Mouse (Mus musculus) yolk sac, embryonic 10.5 days (tissue): Measurements from ENCODE around the gene Gm47429.
A peak's percentile ranks its signal among the peaks of the same experiment; 100 is the strongest.
"Not testable (repeated sequence)": the region's sequence is repeated elsewhere in the genome, so short reads cannot be mapped to it uniquely, and the experiment has no call there.

Experiments used
- DNase-seq: peaks from one replicate; pipeline ENCODE4 v3.0.0-alpha.2; 2017; ENCODE audit warnings: low spot score

Gene Gm47429

DNA sequence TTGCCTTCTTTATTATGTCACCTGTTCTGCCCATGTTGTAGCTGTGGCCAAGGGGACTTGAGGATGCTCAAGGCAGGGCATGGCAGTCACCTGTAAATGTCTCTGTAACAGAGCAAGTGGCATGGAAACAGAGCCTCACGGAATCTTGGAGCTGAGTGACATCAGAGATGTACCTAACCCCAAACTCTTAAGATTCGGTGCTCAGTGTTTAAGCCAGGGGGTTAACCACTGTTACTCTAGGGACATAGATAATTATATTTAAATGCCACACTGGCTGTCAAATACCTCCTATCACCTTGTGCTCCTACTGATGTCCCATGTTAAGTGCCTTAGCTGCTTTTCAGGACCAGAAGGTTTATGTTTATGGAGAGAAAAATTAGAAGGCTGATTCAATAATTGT lies at the start of gene Gm47429:
Gene Gm47429, minus strand, starts transcription at position 101 of the 400 bp plus-strand sequence.
- DNase-seq: no peak

DNA sequence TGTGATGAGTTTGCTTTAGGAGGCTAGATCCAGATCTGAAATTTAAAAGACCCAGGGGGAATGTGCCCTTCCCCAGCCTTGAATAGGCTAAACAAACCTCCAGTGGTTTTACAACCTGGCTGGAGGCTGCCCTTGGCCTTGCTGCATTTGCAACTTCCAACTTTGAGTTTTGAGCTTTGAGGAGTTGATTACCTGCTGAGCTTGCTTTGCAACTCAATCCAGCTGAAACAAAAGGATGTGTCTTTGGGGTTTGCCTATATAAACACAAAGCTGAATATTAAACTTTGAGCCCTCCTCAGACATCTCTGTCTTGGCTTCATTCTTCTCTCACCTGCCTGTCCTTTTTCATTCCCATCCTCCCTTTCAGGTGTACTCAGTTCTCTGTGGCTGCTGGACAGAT lies 44.8 kb upstream of the Gm47429 start:
- DNase-seq: not testable (repeated sequence)

DNA sequence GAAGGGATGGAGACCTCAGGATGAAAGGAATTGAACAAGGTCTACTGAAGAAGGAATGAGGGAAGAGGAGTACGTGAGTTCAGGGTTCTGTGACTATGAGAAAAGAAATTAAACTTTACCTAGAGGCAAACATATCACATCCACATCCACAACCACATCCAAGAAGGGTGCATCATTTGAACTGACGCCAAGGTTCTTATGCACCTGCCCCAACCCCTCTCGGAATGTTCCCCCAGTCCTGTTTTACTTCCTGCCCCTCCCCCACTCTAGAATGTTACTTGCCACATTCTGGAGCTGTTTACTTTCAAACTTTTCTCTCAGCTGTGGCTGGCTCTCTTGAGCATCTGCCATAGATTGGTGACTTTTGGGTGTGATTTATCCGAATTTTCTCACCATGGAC lies 23.3 kb upstream of the Gm47429 start, which contains the start of gene Nutm2:
Gene Nutm2, plus strand, starts transcription at position 301 of the 400 bp plus-strand sequence.
- no peak for DNase-seq

DNA sequence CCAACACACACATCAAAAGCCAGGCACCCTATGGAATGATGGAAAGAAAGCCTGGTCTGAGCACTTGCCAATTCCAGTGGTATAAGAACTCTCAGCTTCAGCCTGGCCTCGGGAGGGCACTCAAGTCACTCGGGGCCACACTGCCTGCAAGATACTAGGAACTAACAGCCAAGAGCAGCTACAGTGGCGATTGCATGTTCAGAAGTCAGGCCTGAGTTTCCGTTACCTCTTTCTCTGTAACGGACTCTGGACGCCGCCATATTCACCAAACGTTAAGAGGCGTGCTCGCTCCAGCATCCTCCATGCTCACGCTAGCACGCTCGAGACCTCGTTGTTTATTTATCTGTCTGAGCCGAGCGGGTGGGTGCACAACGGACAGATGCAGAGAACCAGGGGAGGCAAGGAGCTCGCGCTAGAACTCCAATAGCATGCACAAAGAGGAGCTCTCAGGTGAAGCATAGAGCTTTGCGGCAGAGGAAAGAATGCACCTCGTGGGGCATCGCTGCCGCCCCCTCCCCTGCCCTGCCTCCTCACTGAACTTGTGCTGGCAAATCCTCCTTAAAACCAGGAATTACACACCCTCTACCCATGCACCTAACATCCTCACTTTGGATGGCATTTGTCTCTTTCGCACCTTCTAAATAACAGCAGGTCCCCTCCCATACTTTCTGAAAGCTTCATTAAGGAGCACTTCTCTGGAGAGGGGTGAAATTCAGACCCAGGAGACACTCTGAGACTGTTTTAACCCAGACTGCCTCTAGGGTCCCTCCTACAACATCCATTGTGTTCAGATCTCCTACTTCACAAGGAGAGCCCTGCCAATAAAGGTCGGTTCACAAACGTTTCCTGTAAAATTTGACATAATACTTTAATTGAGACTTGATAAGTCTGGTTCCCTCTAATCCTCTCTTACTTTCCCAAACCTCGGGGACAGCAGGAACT lies 21.2 kb upstream of the Gm47429 start:
- DNase-seq: no peak

DNA sequence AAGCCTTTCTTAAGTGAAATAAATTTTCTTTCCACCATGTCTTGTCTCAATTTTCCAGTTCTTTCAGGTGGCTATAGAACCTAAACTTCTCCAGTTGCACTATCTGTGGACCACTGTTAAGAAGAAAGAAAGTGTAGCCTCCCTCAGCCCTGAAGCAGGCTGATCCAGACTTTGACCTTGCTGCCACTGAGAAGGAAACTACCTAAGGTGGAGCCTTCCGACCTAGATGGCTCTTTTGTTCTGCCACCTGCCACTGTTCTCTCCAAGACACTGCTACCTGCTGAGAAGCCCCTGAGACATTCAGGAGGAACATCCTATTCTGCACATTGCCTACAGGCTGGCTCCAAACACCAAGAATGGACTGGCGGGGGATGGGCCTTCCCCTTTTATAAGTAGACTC lies 16.7 kb upstream of the Gm47429 start:
- not testable (repeated sequence) for DNase-seq

DNA sequence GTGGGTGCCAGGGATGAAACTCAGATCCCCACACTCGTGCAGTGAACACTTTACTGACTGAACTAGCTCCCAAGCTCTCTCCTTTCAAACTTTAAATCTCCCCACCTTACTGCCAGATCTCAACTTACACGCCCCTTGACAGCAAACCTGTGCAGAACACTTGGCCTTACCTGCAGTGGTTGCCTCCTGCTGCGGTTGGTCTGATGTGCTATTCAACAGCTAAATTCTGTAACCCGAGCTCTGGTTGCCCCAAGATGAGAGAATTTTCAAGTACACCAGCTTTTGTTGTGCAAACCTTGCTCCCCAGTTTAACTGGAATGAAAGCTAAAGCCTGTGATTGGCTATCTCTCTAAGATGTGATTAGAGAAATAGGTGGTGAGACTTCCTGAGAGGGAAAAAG lies 9.7 kb upstream of the Gm47429 start:
- DNase-seq: no peak

DNA sequence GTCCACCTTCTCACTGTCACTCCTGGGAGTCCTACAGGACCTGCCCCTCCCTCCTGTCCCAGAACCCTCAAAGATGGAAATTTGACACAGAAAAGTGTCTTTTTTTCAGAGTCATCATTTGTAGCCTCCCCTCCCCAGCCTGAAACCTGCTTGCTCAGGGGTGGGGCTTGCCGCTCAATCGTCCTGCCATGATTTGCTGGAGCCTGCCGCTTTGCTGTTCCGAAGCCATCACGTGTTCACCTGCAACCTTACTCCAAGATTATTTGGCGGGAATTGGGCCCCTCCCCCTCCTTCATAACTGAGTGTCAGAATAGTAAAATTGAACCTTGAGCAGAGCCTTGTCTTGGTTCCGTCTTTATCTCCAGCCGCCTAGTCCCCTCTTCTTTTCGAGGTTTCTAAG lies 8.6 kb upstream of the Gm47429 start:
- not testable (repeated sequence) for DNase-seq

DNA sequence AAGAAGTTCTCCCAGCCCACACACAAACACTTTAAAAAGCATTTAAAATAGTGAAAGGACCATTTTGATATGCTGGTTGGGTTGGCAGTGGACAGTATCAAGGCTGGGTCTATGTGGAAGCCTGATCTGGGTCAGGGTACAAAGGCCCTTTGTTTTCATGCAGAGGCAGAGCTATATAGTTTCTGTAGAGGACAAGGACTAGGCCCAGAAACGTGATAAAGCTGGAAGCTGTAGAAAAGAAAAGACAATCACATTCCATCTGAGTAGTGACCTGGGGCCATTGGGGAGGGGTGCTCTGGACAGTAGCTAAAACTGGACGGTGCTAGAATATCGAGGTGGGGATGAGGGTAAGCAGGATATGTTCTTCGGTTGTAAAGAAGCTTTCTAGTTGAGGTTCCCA lies 1.5 kb upstream of the Gm47429 start:
- no peak for DNase-seq

DNA sequence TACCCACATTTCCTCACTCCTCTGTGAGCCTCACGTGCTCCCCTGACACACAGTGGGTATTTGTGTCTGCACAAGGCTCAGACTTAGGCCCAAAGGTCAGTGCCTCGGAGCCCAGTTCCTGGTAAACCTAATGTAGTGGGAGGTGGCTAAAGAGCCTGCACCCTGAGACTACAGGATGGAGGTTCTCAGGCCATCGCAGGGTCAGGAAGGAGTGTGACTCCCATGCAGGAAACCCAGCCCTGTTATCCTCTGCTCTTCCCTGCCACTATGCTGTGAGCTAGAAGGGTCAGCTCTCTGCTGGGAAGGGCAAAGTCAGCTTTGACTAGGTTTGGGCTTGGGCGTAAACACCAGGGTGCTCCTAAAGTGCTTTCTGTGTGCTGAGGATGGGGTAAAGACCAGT lies 17.0 kb downstream of the Gm47429 start:
- no peak for DNase-seq

DNA sequence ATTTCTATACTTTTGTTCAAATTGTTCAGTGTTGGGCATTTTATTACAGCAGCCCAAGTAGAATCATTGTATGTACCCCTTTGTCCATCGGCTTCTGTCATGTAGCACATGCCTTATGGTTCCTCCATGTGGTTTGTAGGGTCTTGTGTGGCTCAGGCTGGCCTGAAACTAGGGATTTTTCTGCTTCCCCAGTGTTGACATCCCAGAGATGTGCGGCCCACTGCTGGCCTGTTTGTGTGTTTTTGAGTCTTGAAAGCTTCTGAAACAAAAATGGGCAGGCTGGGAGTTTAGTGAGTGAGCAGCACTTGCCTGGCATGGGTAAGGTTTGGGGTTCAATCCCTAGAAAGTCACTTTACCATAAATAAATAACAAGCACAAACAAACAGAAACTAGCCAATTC lies 19.2 kb downstream of the Gm47429 start:
- DNase-seq: no peak

DNA sequence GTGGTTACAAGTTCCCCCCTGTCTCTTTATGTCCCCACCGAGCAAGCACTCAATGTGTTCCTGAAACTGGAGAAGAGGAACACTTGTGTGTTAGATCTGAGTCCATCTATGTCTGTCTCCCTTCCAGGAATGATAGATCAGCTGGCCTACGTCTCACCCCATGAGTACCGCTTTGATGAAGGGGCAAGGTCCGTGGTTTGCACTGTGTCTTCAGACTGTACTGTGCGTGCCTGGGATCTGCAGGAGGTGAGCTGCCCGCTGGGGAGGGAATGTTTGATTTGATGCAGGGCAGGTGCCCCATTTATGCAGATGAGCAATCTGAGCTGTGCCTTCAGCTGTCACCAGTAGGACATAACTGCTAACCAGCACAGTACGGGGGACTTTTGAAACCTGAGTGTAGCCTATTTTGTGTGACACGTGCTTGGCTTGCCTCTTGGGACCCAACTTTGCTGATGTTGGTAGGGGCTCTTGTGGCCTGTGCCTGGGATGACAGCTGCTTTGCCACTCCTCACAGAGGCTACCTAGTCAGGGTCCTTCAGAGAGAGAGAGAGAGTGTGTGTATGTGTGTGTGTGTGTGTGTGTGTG lies 20.0 kb downstream of the Gm47429 start:
- no peak for DNase-seq

DNA sequence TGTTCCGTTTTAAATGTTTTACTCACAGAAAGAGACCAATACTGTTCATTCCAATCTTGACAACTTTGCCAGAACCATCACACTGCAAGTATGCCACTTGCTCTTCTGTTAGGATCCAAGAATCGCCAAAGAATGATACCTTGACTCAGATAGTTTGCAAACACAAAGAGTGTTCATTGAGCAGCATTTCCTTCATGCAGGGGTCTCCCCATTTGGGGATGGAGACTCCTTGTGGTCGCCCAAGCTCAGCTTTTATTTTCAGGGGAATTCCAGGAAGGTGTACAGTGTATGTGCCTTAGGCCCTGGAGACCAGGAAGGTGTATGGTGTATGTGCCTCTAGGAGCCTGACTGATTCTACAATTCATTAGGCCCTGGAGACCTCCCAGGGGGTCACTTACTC lies 25.3 kb downstream of the Gm47429 start:
- DNase-seq: no peak

DNA sequence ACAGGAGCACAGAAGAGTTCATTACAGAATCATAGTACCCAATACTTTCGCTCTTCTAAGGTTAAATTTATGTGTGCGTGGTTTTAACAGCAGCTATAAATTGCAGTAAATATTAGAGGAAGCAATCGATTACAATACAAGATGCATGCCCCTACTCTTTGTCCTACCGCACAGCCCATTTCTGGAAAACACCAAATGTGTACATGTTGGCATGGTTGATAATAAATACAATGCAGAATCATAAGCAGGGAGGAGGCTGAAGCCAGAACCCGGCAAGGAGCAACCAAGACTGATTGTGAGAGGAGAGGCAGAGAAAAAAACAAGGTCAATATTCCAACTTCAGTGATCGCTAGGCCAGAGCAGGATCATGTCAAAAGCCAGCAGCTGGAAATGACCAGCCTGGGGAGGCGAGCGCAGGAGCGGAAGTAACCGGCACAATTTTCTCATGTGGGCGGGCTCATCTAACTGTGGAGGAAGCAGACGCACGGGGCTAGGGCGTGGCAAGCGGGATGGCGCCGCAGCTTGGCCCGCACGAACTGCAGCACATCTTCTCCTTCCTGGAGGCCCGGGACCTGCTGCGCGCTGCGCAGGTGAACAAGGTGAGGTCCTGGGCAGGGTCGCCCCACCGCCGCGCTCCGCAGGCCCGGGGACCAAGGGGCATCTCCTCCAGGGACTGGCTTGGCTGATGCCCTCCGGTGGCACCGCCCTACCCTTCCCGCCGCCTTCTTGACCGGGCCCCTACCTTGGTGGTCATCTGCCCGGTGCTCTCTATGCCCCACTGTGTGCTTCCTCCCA lies 26.1 kb downstream of the Gm47429 start, which contains the start of gene Fbxw17:
Gene Fbxw17, plus strand, starts transcription at position 476 of the 795 bp plus-strand sequence.
- peak; percentile 75 for DNase-seq
